Mouse (Mus musculus) cerebellum, adult 2 months (tissue): ENCODE data around the gene Dixdc1.

Source experiments
- CTCF ChIP-seq: fragments of 200-500 bp; IDR thresholded peaks from 2 replicates; pipeline ENCODE4 v1.5.1; 2011; ENCODE audit warnings: low read depth, mild to moderate bottlenecking, control low read depth, low read length, moderate library complexity, borderline replicate concordance; ENCODE audit not compliant: insufficient read depth
- POLR2A ChIP-seq: fragments of 200-500 bp; IDR thresholded peaks from 2 replicates; pipeline ENCODE4 v1.6.1; 2011; ENCODE audit warnings: low read length, control low read depth, borderline replicate concordance; ENCODE audit not compliant: insufficient read depth

GRCm38 (mm10) chr9:50751323-50751722 is 12.0 kb upstream of the Dixdc1 start, which contains the start of gene Cryab:
- TF ChIP-seq CTCF, result no peak
- TF ChIP-seq POLR2A, result no peak
